Mouse (Mus musculus) erythroblast, embryonic 14.5 days (primary cell): ENCODE data around the gene Vav3.

Experiments
- GATA1 ChIP-seq: IDR thresholded peaks from 2 replicates; pipeline ENCODE4 v1.6.1; 2012; ENCODE audit warnings: low read length, inconsistent platforms, mixed read lengths
- TAL1 ChIP-seq: IDR thresholded peaks from 3 replicates; pipeline ENCODE4 v1.6.1; 2012; ENCODE audit warnings: low read length, inconsistent platforms, mixed read lengths

DNA sequence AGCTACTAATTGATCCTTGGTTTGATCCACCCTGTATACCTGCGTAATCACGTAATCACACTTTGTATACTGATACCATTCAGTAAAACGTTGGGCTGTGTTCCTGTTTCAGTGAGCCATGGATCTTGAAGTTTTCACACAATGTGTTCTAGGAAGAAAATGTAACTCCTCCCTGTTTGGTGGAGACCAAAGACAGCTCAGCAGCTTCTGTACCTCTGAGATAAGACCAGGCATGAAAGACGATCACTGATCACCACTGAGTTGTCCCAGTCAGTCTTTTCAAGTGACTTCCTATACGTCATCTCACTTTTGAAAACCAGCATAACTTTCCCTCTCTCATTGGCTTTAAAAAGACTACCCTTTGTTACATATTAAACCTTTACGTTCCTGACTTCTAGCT is 38.2 kb downstream of the Vav3 start:
- TF ChIP-seq TAL1 (peak; percentile 71), GATA1 (peak; percentile 56)
